36 mouse cellular contexts compared by ENCODE assay signal in the genomic region with DNA sequence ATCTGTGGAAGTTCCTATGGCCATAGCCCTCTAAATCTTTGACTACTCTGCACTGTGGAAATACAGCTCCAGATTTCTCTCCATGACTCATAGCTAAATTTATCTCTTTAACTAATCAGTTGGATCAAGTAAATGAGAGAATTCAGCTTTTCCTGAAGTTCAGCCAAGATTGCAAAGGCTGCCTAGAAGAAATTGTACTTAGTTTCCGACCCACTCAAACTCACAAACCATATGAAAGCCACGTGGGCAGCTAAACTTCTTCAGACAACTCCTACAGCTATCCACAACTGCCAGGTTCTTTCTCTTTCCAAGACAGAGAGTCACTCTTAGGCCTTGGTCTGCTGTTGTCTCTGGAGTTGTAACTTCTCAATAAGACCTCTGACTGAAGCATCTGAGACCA. TPM values are rescaled to one million over a fixed set of nuclear protein-coding genes. Genes with fewer than 3 reads are reported as not detected.
DNase-seq lines count a peak whose midpoint lies in the region; ATAC-seq and TF ChIP-seq lines count a peak whose summit lies in the region.
"Had no signal": no experiment of that assay in that cellular context is flagged by ENCODE, and none has a peak within 500 bp of the region (broad histone marks: within the 10 kb centered on the region; RNA-seq: fewer than 3 reads in every experiment).

No protein-coding gene starts in this region.

- TF ChIP-seq CTCF in left cerebral cortex, adult 2 months (IDR thresholded peaks at IDR 0.05) = no peak

- no peak overlapping the region for H3K27ac ChIP-seq in left cerebral cortex, adult 2 months
- H3K27ac ChIP-seq: forebrain, embryonic 13.5 days; heart, embryonic 10.5 days; heart, embryonic 15.5 days; hindbrain, embryonic 12.5 days; hindbrain, postnatal 0 days; intestine, embryonic 15.5 days; limb, embryonic 13.5 days; lung, embryonic 15.5 days; stomach, postnatal 0 days had no signal

- intact Hi-C loops in left cerebral cortex, adult 2 months (cut with DNase I) = no loop called here

- no peak overlapping the region for H3K4me3 ChIP-seq in left cerebral cortex, adult 2 months
- H3K4me3 ChIP-seq: forebrain, embryonic 13.5 days; heart, embryonic 10.5 days; heart, embryonic 15.5 days; hindbrain, embryonic 12.5 days; intestine, embryonic 15.5 days; limb, embryonic 13.5 days; lung, embryonic 15.5 days had no signal

- ATAC-seq in frontal cortex, adult (ENCODE audit: low TSS enrichment) = peak; percentile 98
- ATAC-seq: activated CD4-positive, CD25-positive, alpha-beta regulatory T cell, adult 4 months; forebrain, embryonic 13.5 days; hindbrain, postnatal 0 days; intestine, embryonic 15.5 days; midbrain, embryonic 16.5 days had no signal

- DNase-seq in frontal cortex, postnatal 25 days (ENCODE audit: low spot score in 2 of 2) = no peak
- DNase-seq in left cerebral cortex, adult 11 months (ENCODE audit: low spot score) = peak; percentile 67
- no peak for DNase-seq in left cerebral cortex, adult 2 months (ENCODE audit: extremely low spot score in 1 of 2, low spot score in 2 of 2)
- DNase-seq in right cerebral cortex, postnatal 36 days (ENCODE audit: low spot score in 2 of 2) = peak; percentile 8 to 23
- DNase-seq in right cerebral cortex, postnatal 10 days (ENCODE audit: low spot score in 2 of 2) = no peak
- DNase-seq in ovary, adult 18-20 months (ENCODE audit: low spot score) = no peak
- no peak for DNase-seq in kidney, postnatal 10 days
- DNase-seq: adrenal gland, adult 2 months; adrenal gland, postnatal 36 days; cerebellum, adult 2 months; cerebellum, postnatal 36 days; gastrocnemius, postnatal 14 days; kidney, adult 2 months; kidney, postnatal 4 days; right cerebral cortex, postnatal 25 days; thymus, adult 2 months; thymus, postnatal 36 days had no signal

RNA-seq across cellular contexts. Expression of gene 9230113P08Rik, which starts 3.7 kb away (rescaled TPM):
- total RNA-seq in left cerebral cortex, adult 2 months (2021) = under 1 TPM in 1 of 2 experiments, not detected in 1; 0.16 TPM
- total RNA-seq: adrenal gland, adult 2 months; adrenal gland, postnatal 36 days; CH12.LX; ES-E14; gastrocnemius, postnatal 14 days; granulocyte monocyte progenitor cell, adult 5-6 weeks; heart, postnatal 25 days; hindbrain, postnatal 0 days; left cerebral cortex, postnatal 14 days; megakaryocyte progenitor cell, adult 5-6 weeks; neutrophil, adult 5-6 weeks had no signal

Comparison
In these comparisons a context has a peak if more than half of its experiments do, and no peak if none do; other contexts are left out.
1. DNase-seq: peak in left cerebral cortex, adult 11 months (single experiment) and right cerebral cortex, postnatal 36 days (2 of 2); none in frontal cortex, postnatal 25 days (0 of 2), left cerebral cortex, adult 2 months (0 of 2), right cerebral cortex, postnatal 10 days (0 of 2), ovary, adult 18-20 months (single experiment) and kidney, postnatal 10 days (single experiment).